Mouse (Mus musculus) embryonic fibroblast, embryonic 13.5 days (primary cell): ENCODE measurements at regions not wholly inside any gene's neighbourhood (a gene's known extent, or its start where the extent isn't known, plus 50 kb on each side); places are given as distances from the start of the nearest gene placed in this dataset.

Source experiments
- CTCF ChIP-seq: IDR thresholded peaks from 2 replicates; pipeline ENCODE4 v1.5.1; 2011; ENCODE audit warnings: mild to moderate bottlenecking, control low read depth, low read length, moderate library complexity, borderline replicate concordance; ENCODE audit not compliant: insufficient read depth
- POLR2A ChIP-seq: IDR thresholded peaks from 2 replicates; pipeline ENCODE4 v1.6.1; 2011; ENCODE audit warnings: low read depth, mild to moderate bottlenecking, control low read depth, low read length, moderate library complexity

DNA sequence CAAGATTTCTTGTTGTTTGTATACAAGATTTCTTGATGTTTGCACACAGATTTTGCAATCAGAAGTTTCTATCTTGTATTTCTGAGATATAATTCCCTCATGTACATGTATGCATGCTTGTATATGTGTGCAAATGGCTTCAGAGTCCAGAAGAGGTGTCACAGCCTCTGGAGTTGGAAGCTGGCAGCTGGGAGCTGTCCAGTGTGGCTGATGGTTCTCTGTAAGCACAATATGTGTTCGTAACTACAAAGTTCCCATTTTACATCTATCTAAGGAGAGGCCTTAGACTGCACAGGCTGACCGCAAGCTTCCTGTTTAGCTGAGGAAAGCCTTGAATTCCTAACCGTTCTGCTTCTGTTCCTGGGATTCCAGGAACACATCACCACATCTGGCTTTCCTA is 119.0 kb downstream of the Fam76b start:
- no peak for TF ChIP-seq CTCF
- TF ChIP-seq POLR2A, result no peak
